Mouse (Mus musculus) heart, embryonic 11.5 days (tissue): Measurements from ENCODE around the gene Dock9. TPM values are rescaled to one million over a fixed set of nuclear protein-coding genes. Genes with fewer than 3 reads are reported as not detected.

Source experiments
- ATAC-seq: fragments of 200-750 bp; cut with Nextera tagmentation; replicated peaks from 2 replicates; pipeline ENCODE4 v1.8.0; 2017; ENCODE audit warnings: moderate library complexity; ENCODE audit not compliant: insufficient number of reproducible peaks, low FRiP score, low TSS enrichment
- H3K27ac ChIP-seq: fragments of 300-500 bp; sonication (generic); 2 replicates; pipeline ENCODE4 v1.5.1; 2014; ENCODE audit warnings: mild to moderate bottlenecking, low read depth, low read length
- H3K27me3 ChIP-seq: fragments of 300-500 bp; sonication (generic); 2 replicates; pipeline ENCODE4 v1.6.1; 2014; ENCODE audit warnings: mild to moderate bottlenecking, low read length, mixed read lengths; ENCODE audit not compliant: control insufficient read depth, insufficient read depth
- H3K36me3 ChIP-seq: fragments of 300-500 bp; sonication (generic); 2 replicates; pipeline ENCODE4 v1.6.1; 2014; ENCODE audit warnings: mild to moderate bottlenecking, low read length, moderate library complexity, mixed read lengths; ENCODE audit not compliant: control insufficient read depth, insufficient read depth
- H3K4me1 ChIP-seq: fragments of 300-500 bp; sonication (generic); 2 replicates; pipeline ENCODE4 v1.6.1; 2014; ENCODE audit warnings: low read length; ENCODE audit not compliant: control insufficient read depth, insufficient read depth
- H3K4me2 ChIP-seq: fragments of 300-500 bp; sonication (generic); 2 replicates; pipeline ENCODE4 v1.6.1; 2014; ENCODE audit warnings: mild to moderate bottlenecking, moderate library complexity
- H3K4me3 ChIP-seq: fragments of 300-500 bp; sonication (generic); 2 replicates; pipeline ENCODE4 v1.5.1; 2014; ENCODE audit warnings: low read depth, low read length
- H3K9ac ChIP-seq: fragments of 300-500 bp; sonication (generic); 2 replicates; pipeline ENCODE4 v1.6.1; 2014; ENCODE audit warnings: mild to moderate bottlenecking, low read depth, low read length, moderate library complexity
- H3K9me3 ChIP-seq: fragments of 300-500 bp; sonication (generic); replicated peaks from 2 replicates; pipeline ENCODE4 v1.6.1; 2016; ENCODE audit warnings: low read length; ENCODE audit not compliant: control insufficient read depth
- WGBS: fragments of 180-500 bp; shearing (Covaris S2); extraction: QIAGEN DNeasy Blood & Tissue Kit; methylation state at CpG from one replicate; pipeline ENCODE4 v1.1.7; 2014; ENCODE audit not compliant: insufficient replicate concordance; 5-methylcytosine and 5-hydroxymethylcytosine counted together
- polyA plus RNA-seq: library from polyadenylated mRNA; unstranded; fragments of >200 nt; fragmentation: Nextera tagmentation; extraction: Ambion mirVana; gene quantifications from 2 replicates; pipeline ENCODE4 v1.2.1, GENCODE M21; 2014

Gene Dock9
- polyA plus RNA-seq, 1 experiment from 2014 or later: 6.7 TPM

- H3K9me3 ChIP-seq: no peaks in the 10 kb centered on the region
- no peak overlapping the region for H3K4me3 ChIP-seq
- 36% methylated on average over 8 of the region's 8 CpGs for WGBS
- H3K9ac ChIP-seq: no peak overlapping the region
- no peaks in the 10 kb centered on the region for H3K36me3 ChIP-seq
- peaks cover 12% of the 10 kb centered on the region for H3K4me1 ChIP-seq
- no peak overlapping the region for H3K27ac ChIP-seq
- no peak overlapping the region for H3K4me2 ChIP-seq
- H3K27me3 ChIP-seq: no peaks in the 10 kb centered on the region
- ATAC-seq: no peak
Observed at GRCm38 (mm10) chr14:121660918-121661317, 136.7 kb downstream of the Dock9 start.

DNA sequence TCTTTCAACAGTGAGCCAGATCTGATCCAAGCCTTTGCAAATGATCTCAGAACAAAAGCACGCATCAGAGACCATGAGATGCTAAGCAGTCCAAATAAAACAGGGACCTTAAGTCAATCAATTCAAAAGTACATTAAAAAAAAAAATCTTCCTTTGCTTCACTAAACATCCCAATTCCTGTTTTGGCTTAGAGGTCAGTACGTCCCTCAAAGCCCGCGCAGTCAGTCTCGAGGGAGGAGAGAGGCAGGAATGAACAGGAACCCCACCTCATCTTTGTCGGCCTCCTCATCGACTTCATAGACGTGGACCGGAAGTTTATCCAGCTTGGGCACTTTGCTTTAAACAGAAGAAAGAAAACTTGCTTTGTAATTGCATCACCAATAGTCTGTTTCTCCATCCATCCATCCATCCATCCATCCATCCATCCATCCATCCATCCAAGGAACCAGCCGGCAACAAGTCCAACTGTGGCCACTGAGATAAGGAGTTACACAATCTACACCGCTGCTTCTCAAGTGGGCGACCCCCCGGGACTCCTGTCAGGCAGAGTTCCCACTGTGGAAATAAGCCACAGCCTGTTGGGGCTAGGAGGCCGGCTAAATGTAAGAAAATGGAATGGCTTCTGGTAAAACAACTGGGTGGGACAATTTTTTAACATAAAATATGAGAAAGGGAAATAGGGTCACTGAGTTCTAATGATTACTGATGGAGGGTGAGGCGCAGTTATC, 137.3 kb downstream of the Dock9 start:
- ATAC-seq: no peak

DNA sequence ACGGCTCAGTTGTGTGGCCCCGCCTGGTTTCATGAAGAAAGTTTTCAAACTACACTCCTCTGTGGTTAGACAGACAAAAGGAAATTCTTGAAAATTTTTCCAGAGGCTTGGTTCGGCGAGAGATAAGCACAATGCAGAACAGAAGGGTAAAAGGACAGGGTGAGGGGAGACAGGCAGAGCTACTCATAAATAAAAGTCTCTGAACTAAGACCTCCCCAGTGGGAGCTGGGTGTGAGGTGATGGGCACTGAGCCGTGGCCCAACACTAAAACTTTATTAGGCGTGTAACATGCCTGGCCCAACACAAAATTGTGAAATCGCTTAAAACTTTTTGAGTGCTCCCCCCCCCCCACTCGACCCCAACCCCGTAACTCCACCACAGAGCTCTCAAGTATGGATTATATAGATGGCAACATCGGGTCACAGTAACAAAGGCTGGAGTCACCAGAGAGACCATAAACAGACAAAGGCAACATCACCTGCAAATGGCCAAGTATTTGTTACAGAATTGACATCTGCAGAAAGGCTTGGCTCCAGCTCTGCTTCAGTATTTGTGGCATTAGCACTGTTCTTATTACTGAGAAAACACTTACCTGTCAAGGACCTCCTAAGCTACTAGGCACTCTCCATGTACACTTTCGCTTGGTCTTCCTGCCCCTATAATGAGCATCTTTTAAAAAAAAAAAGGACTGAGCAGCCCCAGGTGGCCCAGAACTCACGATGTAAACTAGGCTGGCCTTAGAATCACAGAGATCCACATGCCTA, 138.4 kb downstream of the Dock9 start:
- H3K9me3 ChIP-seq: no peaks in the 10 kb centered on the region
- no peak for ATAC-seq
- no peaks in the 10 kb centered on the region for H3K36me3 ChIP-seq
- peaks cover 12% of the 10 kb centered on the region for H3K4me1 ChIP-seq
- H3K27ac ChIP-seq: no peak overlapping the region
- H3K27me3 ChIP-seq: no peaks in the 10 kb centered on the region
- no peak overlapping the region for H3K4me2 ChIP-seq
- no peak overlapping the region for H3K4me3 ChIP-seq
- 60% methylated on average over 12 of the region's 12 CpGs for WGBS
- H3K9ac ChIP-seq: no peak overlapping the region

More for the DNA sequence above, 137.3 kb downstream of the Dock9 start:
- 58% methylated on average over 15 of the region's 15 CpGs for WGBS
- Histone ChIP-seq H3K4me2 (no peak overlapping the region), H3K9ac (no peak overlapping the region), H3K9me3 (no peaks in the 10 kb centered on the region), H3K27me3 (no peaks in the 10 kb centered on the region), H3K4me3 (no peak overlapping the region), H3K36me3 (no peaks in the 10 kb centered on the region), H3K27ac (no peak overlapping the region), H3K4me1 (peaks cover 12% of the 10 kb centered on the region)

GRCm38 (mm10) chr14:121658537-121658936, 139.1 kb downstream of the Dock9 start:
- no peak overlapping the region for H3K4me3 ChIP-seq
- no peak overlapping the region for H3K27ac ChIP-seq
- WGBS: 87% methylated on average over 9 of the region's 9 CpGs
- no peak for ATAC-seq
- no peaks in the 10 kb centered on the region for H3K9me3 ChIP-seq
- peaks cover 15% of the 10 kb centered on the region for H3K4me1 ChIP-seq
- no peaks in the 10 kb centered on the region for H3K36me3 ChIP-seq
- no peak overlapping the region for H3K4me2 ChIP-seq
- H3K27me3 ChIP-seq: no peaks in the 10 kb centered on the region
- no peak overlapping the region for H3K9ac ChIP-seq

DNA sequence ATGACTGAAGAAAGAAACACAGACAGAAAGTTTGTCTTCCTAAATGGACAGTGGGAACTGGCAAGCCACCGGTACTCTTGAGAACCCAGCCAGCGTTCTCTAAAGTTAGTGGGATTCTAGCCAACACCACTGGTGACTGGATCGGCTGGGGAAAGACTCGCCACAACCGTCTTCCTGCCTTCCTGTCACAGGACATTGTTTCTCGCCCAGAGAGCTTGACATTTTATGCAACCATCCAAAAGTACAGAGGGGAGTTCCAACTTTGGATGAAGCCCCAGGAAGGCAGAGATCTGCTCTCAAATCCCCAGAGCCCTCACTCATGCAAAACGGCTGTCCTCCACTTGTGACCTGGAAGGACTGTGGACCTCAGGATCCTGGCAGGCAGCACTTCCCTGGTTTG, 140.0 kb downstream of the Dock9 start:
- no peak for ATAC-seq
- no peak overlapping the region for H3K4me2 ChIP-seq
- WGBS: 65% methylated on average over 7 of the region's 7 CpGs
- H3K9me3 ChIP-seq: no peaks in the 10 kb centered on the region
- no peak overlapping the region for H3K27ac ChIP-seq
- peaks cover 23% of the 10 kb centered on the region for H3K4me1 ChIP-seq
- no peaks in the 10 kb centered on the region for H3K36me3 ChIP-seq
- H3K9ac ChIP-seq: no peak overlapping the region
- H3K27me3 ChIP-seq: no peaks in the 10 kb centered on the region
- no peak overlapping the region for H3K4me3 ChIP-seq

DNA sequence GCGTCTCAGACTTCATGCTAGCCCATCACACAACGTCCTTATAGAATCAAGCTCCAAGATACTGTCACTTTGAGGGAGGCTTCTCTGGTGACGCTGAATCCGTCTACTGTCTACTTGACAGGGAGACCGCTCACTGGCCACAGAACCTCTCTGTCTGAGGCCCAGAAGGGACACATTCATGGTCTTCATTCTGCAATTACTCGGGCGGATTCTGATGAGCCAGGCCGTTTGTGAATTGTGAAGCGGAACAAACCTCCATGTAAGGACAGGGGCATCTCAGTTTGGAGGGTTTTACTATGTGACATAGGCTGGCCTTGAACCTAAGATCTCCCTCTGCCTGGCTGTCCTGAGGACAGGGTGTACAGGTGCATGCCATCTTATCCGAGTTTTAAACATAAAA, 140.7 kb downstream of the Dock9 start:
- Histone ChIP-seq H3K4me3 (no peak overlapping the region), H3K36me3 (no peaks in the 10 kb centered on the region), H3K27ac (no peak overlapping the region), H3K27me3 (no peaks in the 10 kb centered on the region), H3K9me3 (no peaks in the 10 kb centered on the region), H3K4me2 (no peak overlapping the region), H3K9ac (no peak overlapping the region), H3K4me1 (peaks cover 23% of the 10 kb centered on the region)
- ATAC-seq: no peak
- whole genome bisulfite sequencing: 88% methylated on average over 10 of the region's 10 CpGs

DNA sequence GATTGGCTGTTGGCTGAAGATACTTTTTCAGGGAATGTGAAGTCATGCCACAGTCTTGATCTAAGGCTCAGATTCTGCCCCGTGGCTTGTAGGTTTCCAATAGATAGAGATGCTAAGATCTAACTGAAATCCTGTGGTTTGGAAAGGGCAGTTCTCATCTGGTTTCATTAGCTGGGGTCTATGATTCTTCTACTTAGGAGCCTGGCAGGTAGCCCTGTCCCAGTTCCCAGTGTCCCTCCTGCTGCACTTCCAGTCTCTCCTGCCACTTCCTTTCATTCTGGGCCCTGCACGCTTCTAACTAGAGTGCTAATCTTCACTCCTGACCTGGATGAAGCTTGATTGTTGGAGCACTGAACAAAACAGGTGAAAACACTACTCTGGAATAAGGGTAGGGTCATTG, 142.7 kb downstream of the Dock9 start:
- no peaks in the 10 kb centered on the region for H3K27me3 ChIP-seq
- H3K27ac ChIP-seq: no peak overlapping the region
- WGBS: 50% methylated on average over 2 of the region's 2 CpGs
- H3K4me3 ChIP-seq: no peak overlapping the region
- no peak overlapping the region for H3K4me2 ChIP-seq
- peaks cover 23% of the 10 kb centered on the region for H3K4me1 ChIP-seq
- no peaks in the 10 kb centered on the region for H3K9me3 ChIP-seq
- ATAC-seq: no peak
- no peaks in the 10 kb centered on the region for H3K36me3 ChIP-seq
- no peak overlapping the region for H3K9ac ChIP-seq

- H3K36me3 ChIP-seq: no peaks in the 10 kb centered on the region
- WGBS: 62% methylated on average over 7 of the region's 7 CpGs
- no peak overlapping the region for H3K4me2 ChIP-seq
- H3K27me3 ChIP-seq: no peaks in the 10 kb centered on the region
- no peak overlapping the region for H3K27ac ChIP-seq
- H3K4me1 ChIP-seq: peaks cover 23% of the 10 kb centered on the region
- ATAC-seq: no peak
- no peaks in the 10 kb centered on the region for H3K9me3 ChIP-seq
- no peak overlapping the region for H3K4me3 ChIP-seq
- H3K9ac ChIP-seq: no peak overlapping the region
Observed at GRCm38 (mm10) chr14:121654416-121654967, 143.1 kb downstream of the Dock9 start.
